Mouse (Mus musculus) liver, embryonic 11.5 days (tissue): ENCODE data around the gene Anapc15-ps. TPM values are rescaled to one million over a fixed set of nuclear protein-coding genes. Genes with fewer than 3 reads are reported as not detected.
"Not testable (repeated sequence)": the region's sequence is repeated elsewhere in the genome, so short reads cannot be mapped to it uniquely, and the experiment has no call there.

Source experiments
- ATAC-seq: fragments of 200-750 bp; cut with Nextera tagmentation; replicated peaks from 2 replicates; pipeline ENCODE4 v1.8.0; 2017; ENCODE audit warnings: moderate number of reproducible peaks, mild to moderate bottlenecking, moderate TSS enrichment, moderate library complexity; ENCODE audit not compliant: low FRiP score
- DNase-seq: peaks from one replicate; pipeline ENCODE4 v3.0.0-alpha.2; 2017; ENCODE audit warnings: low spot score
- H3K27ac ChIP-seq: fragments of 300-500 bp; sonication (generic); 2 replicates; pipeline ENCODE4 v1.5.1; 2014; ENCODE audit warnings: mild to moderate bottlenecking, low read depth, low read length, control low read depth
- H3K27me3 ChIP-seq: fragments of 300-500 bp; sonication (generic); replicated peaks from 2 replicates; pipeline ENCODE4 v1.6.1; 2014; ENCODE audit warnings: low read length, mixed read lengths; ENCODE audit not compliant: control insufficient read depth, insufficient read depth
- H3K36me3 ChIP-seq: fragments of 300-500 bp; sonication (generic); 2 replicates; pipeline ENCODE4 v1.6.1; 2014; ENCODE audit warnings: mild to moderate bottlenecking, low read length, moderate library complexity, mixed read lengths; ENCODE audit not compliant: control insufficient read depth, insufficient read depth
- H3K4me1 ChIP-seq: fragments of 300-500 bp; sonication (generic); replicated peaks from 2 replicates; pipeline ENCODE4 v1.6.1; 2014; ENCODE audit warnings: low read length, mixed read lengths; ENCODE audit not compliant: control insufficient read depth, insufficient read depth
- H3K4me2 ChIP-seq: fragments of 300-500 bp; sonication (generic); 2 replicates; pipeline ENCODE4 v1.6.1; 2014; ENCODE audit warnings: mild to moderate bottlenecking, control low read depth, moderate library complexity
- H3K4me3 ChIP-seq: fragments of 300-500 bp; sonication (generic); 2 replicates; pipeline ENCODE4 v1.5.1; 2014; ENCODE audit warnings: low read depth, low read length, control low read depth
- H3K9ac ChIP-seq: fragments of 300-500 bp; sonication (generic); 2 replicates; pipeline ENCODE4 v1.6.1; 2014; ENCODE audit warnings: low read depth, low read length, control low read depth
- H3K9me3 ChIP-seq: fragments of 300-500 bp; sonication (generic); 2 replicates; pipeline ENCODE4 v1.6.1; 2016; ENCODE audit warnings: low read length, inconsistent platforms, mixed read lengths; ENCODE audit not compliant: control insufficient read depth
- WGBS: fragments of 180-500 bp; shearing (Covaris S2); extraction: QIAGEN DNeasy Blood & Tissue Kit; methylation state at CpG from one replicate; pipeline ENCODE4 v1.1.7; 2014; 5-methylcytosine and 5-hydroxymethylcytosine counted together
- polyA plus RNA-seq: library from polyadenylated mRNA; unstranded; fragments of >200 nt; fragmentation: Nextera tagmentation; extraction: Ambion mirVana; gene quantifications from 2 replicates; pipeline ENCODE4 v1.2.1, GENCODE M21; 2014

Anapc15-ps gene
- polyA plus RNA-seq, 1 experiment from 2014 or later = not detected

- Histone ChIP-seq H3K9me3 (no peaks in the 10 kb centered on the region), H3K4me1 (peaks cover 6% of the 10 kb centered on the region; the same call in 1 of the 2 replicates), H3K9ac (no peak overlapping the region), H3K4me3 (no peak overlapping the region), H3K4me2 (no peak overlapping the region), H3K36me3 (no peaks in the 10 kb centered on the region), H3K27ac (no peak overlapping the region), H3K27me3 (no peaks in the 10 kb centered on the region)
- ATAC-seq = no peak
- DNase-seq = no peak
- WGBS = 90% methylated on average over 5 of the region's 5 CpGs
Measured at GRCm38 (mm10) chr10:95641335-95641734, 31.9 kb downstream of the Anapc15-ps start.

GRCm38 (mm10) chr10:95639429-95639828 lies 33.8 kb downstream of the Anapc15-ps start:
- no peak for DNase-seq
- no peak for ATAC-seq
- Histone ChIP-seq H3K4me1 (peaks cover 6% of the 10 kb centered on the region; the same call in 1 of the 2 replicates), H3K27me3 (no peaks in the 10 kb centered on the region), H3K36me3 (no peaks in the 10 kb centered on the region), H3K4me2 (no peak overlapping the region), H3K27ac (no peak overlapping the region), H3K9me3 (no peaks in the 10 kb centered on the region), H3K4me3 (no peak overlapping the region), H3K9ac (no peak overlapping the region)
- WGBS = 68% methylated on average over 5 of the region's 5 CpGs

- no peaks in the 10 kb centered on the region for H3K9me3 ChIP-seq
- DNase-seq (no peak), ATAC-seq (peak; percentile 66)
- H3K27me3 ChIP-seq = no peaks in the 10 kb centered on the region
- H3K9ac ChIP-seq = no peak overlapping the region
- no peak overlapping the region for H3K4me3 ChIP-seq
- H3K4me1 ChIP-seq = 0 out of 2 replicates have a peak, but pooled peaks cover 4% of the 10 kb centered on the region
- peak overlapping the region; percentile 69; the same call in 1 of the 2 replicates for H3K27ac ChIP-seq
- no peak overlapping the region for H3K4me2 ChIP-seq
- no peaks in the 10 kb centered on the region for H3K36me3 ChIP-seq
- WGBS = 68% methylated on average over 15 of the region's 15 CpGs
Measured at GRCm38 (mm10) chr10:95634751-95635150, 38.5 kb downstream of the Anapc15-ps start.

- no peaks in the 10 kb centered on the region for H3K36me3 ChIP-seq
- H3K9me3 ChIP-seq = no peaks in the 10 kb centered on the region
- no peak overlapping the region for H3K9ac ChIP-seq
Measured at GRCm38 (mm10) chr10:95634261-95634660, 39.0 kb downstream of the Anapc15-ps start.

GRCm38 (mm10) chr10:95631568-95631967 lies 41.7 kb downstream of the Anapc15-ps start:
- H3K4me1 ChIP-seq = 0 out of 2 replicates have a peak, but pooled peaks cover 4% of the 10 kb centered on the region
- peak overlapping the region; percentile 65 for H3K27ac ChIP-seq
- ATAC-seq = peak; percentile 80
- no peaks in the 10 kb centered on the region for H3K9me3 ChIP-seq
- H3K9ac ChIP-seq = no peak overlapping the region
- 42% methylated on average over 2 of the region's 2 CpGs for WGBS
- no peak overlapping the region for H3K4me2 ChIP-seq
- no peak for DNase-seq
- H3K27me3 ChIP-seq = no peaks in the 10 kb centered on the region
- no peaks in the 10 kb centered on the region for H3K36me3 ChIP-seq
- H3K4me3 ChIP-seq = no peak overlapping the region

More at GRCm38 (mm10) chr10:95634261-95634660, 39.0 kb downstream of the Anapc15-ps start:
- DNase-seq (no peak), ATAC-seq (no peak)
- H3K4me1 ChIP-seq = 0 out of 2 replicates have a peak, but pooled peaks cover 4% of the 10 kb centered on the region
- peak overlapping the region; percentile 69; the same call in 1 of the 2 replicates for H3K27ac ChIP-seq
- WGBS = 80% methylated on average over 9 of the region's 9 CpGs
- H3K27me3 ChIP-seq = no peaks in the 10 kb centered on the region
- H3K4me3 ChIP-seq = no peak overlapping the region
- no peak overlapping the region for H3K4me2 ChIP-seq

GRCm38 (mm10) chr10:95630726-95631345 lies 42.4 kb downstream of the Anapc15-ps start:
- H3K27me3 ChIP-seq = no peaks in the 10 kb centered on the region
- no peaks in the 10 kb centered on the region for H3K9me3 ChIP-seq
- H3K27ac ChIP-seq = peak overlapping the region; percentile 73
- no peak overlapping the region for H3K4me3 ChIP-seq
- whole genome bisulfite sequencing = 70% methylated on average over 10 of the region's 10 CpGs
- H3K9ac ChIP-seq = no peak overlapping the region
- 0 out of 2 replicates have a peak, but pooled peaks cover 4% of the 10 kb centered on the region for H3K4me1 ChIP-seq
- H3K36me3 ChIP-seq = no peaks in the 10 kb centered on the region
- DNase-seq = no peak
- H3K4me2 ChIP-seq = peak overlapping the region; percentile 18; the same call in 1 of the 2 replicates
- ATAC-seq = no peak

- not testable (repeated sequence) for H3K9me3 ChIP-seq, H3K4me1 ChIP-seq, H3K36me3 ChIP-seq, H3K27me3 ChIP-seq, DNase-seq, H3K4me3 ChIP-seq
- Histone ChIP-seq H3K27ac (peak overlapping the region; percentile 73), H3K9ac (0 out of 2 replicates have a peak overlapping the region, but pooled peaks have one; percentile 22), H3K4me2 (0 out of 2 replicates have a peak overlapping the region, but pooled peaks have one; percentile 18)
- 78% methylated on average over 4 of the region's 4 CpGs for WGBS
- ATAC-seq = peak; percentile 32; the same call in 1 of the 2 replicates
Measured at GRCm38 (mm10) chr10:95630166-95630565, 43.1 kb downstream of the Anapc15-ps start.

- WGBS = 56% methylated on average over 2 of the region's 2 CpGs
- Histone ChIP-seq H3K4me2 (no peak overlapping the region), H3K9ac (no peak overlapping the region), H3K4me1 (0 out of 2 replicates have a peak, but pooled peaks cover 4% of the 10 kb centered on the region), H3K27ac (no peak overlapping the region), H3K36me3 (no peaks in the 10 kb centered on the region), H3K27me3 (no peaks in the 10 kb centered on the region), H3K4me3 (no peak overlapping the region), H3K9me3 (no peaks in the 10 kb centered on the region)
- ATAC-seq = no peak
- DNase-seq = no peak
Measured at GRCm38 (mm10) chr10:95628338-95628737, 44.9 kb downstream of the Anapc15-ps start.

GRCm38 (mm10) chr10:95627381-95627780 lies 45.9 kb downstream of the Anapc15-ps start:
- Histone ChIP-seq H3K4me3 (no peak overlapping the region), H3K9ac (no peak overlapping the region), H3K27ac (no peak overlapping the region), H3K36me3 (no peaks in the 10 kb centered on the region), H3K4me1 (0 out of 2 replicates have a peak, but pooled peaks cover 4% of the 10 kb centered on the region), H3K9me3 (no peaks in the 10 kb centered on the region), H3K4me2 (no peak overlapping the region), H3K27me3 (no peaks in the 10 kb centered on the region)
- ATAC-seq (no peak), DNase-seq (no peak)
- WGBS = 85% methylated on average over 6 of the region's 6 CpGs
